Mouse (Mus musculus) fibroblast of lung, adult 2 months (primary cell): ENCODE measurements around the gene Ube4b.

Experiments used
- DNase-seq: peaks from one replicate; pipeline ENCODE4 v3.0.0-alpha.2; 2011; ENCODE audit warnings: low read depth

Ube4b gene

GRCm38 (mm10) chr4:149338137-149338536, 88.4 kb downstream of the Ube4b start:
- DNase-seq, result no peak

GRCm38 (mm10) chr4:149337353-149337752, 89.2 kb downstream of the Ube4b start:
- no peak for DNase-seq

- DNase-seq, result no peak
These were observed 90.2 kb downstream of the Ube4b start for GRCm38 (mm10) chr4:149336302-149336701.

DNA sequence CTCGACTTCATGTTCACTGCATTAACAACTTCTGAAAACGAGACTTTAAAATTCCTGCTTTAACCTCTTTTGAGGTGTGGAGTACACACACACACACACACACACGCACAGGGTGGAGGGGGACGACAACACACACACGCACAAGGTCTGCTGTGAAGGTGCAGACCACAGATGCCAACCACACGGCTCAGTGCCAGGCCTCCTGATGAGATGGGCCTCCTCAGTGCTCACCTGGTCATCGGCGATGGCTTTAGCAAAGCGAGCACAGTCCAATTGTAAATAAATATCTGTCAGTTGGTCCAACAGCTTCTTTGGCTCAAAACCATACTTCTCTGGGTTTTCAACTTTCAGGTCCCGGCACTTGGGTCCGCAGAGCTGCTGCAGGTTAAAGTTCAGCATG, 91.7 kb downstream of the Ube4b start:
- DNase-seq, result no peak

- no peak for DNase-seq
These were observed 93.8 kb downstream of the Ube4b start for GRCm38 (mm10) chr4:149332726-149333125.

DNA sequence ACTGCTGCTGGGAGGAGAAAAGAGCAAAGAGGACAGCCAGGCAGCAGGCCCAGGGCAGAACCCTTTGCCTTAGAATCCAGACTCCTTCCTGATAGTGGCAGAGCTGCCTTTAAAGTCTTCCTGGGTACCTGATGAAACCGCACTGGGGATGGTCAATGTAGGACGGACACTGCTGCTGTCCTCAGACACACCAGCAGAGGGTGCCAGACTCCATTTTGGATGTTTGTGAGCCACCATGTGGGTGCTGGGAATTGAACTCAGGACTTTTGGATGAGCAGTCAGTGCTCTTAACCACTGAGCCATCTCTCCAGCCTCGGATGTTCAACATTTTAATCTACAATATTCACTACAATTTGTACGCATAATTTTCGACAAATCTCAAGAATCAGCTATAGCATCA, 96.1 kb downstream of the Ube4b start:
- DNase-seq, result no peak

GRCm38 (mm10) chr4:149328735-149329134, 97.8 kb downstream of the Ube4b start:
- no peak for DNase-seq

DNA sequence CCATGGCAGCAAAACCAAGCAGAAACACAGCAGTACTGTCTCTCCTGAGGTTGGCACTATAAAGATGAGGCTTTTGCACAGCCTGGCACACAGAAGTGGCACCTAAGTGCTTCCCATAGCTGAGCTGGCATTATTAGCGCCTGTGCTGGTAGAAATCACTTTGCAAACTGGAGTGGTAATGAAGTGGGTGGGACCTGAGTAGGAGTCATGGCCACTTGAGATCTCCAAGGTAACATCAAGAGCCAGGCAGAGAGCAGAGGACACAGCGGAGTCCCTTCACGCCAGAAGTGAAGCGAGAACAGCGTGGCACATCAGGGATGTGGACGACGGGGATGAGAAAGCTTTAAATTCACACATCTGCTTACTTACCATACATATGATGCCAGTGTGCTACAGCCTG, 99.3 kb downstream of the Ube4b start:
- no peak for DNase-seq

GRCm38 (mm10) chr4:149325411-149326162, 101.0 kb downstream of the Ube4b start:
- peak; percentile 20 for DNase-seq

DNA sequence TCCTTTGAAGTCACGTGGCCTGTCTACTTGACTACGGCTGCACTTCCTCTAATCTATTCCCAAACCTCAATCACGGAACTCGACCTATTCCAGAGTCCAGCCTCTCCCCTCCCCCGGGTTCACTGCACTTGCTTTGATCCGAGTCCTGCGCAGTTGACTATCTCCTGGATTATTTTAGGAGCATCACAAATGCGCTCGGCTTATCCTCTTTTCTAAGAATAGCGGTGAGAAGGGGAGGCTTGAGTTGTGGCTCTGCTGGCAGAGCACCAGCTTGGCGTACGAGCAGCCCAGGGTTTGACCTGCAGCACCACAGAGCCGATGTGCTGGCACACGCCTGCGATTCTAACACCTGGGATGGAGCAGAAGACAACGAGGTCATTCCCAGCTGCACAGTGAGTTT, 102.8 kb downstream of the Ube4b start:
- DNase-seq, result no peak

GRCm38 (mm10) chr4:149322718-149323117, 103.8 kb downstream of the Ube4b start:
- no peak for DNase-seq

GRCm38 (mm10) chr4:149322286-149322685, 104.3 kb downstream of the Ube4b start:
- no peak for DNase-seq

- no peak for DNase-seq
These were observed 107.5 kb downstream of the Ube4b start for GRCm38 (mm10) chr4:149319088-149319487.

DNA sequence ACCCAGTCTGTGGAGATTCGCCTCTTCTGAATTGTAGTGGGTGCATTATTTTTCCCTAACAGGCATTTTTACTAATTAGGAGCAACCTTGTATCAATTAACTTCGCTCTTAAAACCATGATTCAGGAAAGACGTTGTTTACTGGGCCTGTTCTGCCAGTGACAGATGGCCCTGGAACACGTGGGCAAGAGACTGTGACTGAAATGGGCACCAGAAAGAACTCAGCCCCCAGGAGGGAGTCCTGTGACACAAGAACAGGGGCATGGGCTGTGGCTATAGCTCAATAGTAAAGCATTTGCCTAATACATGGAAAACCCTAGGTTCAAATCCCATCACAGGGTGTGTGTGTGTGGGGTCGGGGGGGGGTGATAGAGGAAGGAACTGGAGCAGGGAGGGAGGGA, 109.2 kb downstream of the Ube4b start:
- no peak for DNase-seq

- DNase-seq, result no peak
These were observed 112.2 kb downstream of the Ube4b start for GRCm38 (mm10) chr4:149314275-149314837.

DNA sequence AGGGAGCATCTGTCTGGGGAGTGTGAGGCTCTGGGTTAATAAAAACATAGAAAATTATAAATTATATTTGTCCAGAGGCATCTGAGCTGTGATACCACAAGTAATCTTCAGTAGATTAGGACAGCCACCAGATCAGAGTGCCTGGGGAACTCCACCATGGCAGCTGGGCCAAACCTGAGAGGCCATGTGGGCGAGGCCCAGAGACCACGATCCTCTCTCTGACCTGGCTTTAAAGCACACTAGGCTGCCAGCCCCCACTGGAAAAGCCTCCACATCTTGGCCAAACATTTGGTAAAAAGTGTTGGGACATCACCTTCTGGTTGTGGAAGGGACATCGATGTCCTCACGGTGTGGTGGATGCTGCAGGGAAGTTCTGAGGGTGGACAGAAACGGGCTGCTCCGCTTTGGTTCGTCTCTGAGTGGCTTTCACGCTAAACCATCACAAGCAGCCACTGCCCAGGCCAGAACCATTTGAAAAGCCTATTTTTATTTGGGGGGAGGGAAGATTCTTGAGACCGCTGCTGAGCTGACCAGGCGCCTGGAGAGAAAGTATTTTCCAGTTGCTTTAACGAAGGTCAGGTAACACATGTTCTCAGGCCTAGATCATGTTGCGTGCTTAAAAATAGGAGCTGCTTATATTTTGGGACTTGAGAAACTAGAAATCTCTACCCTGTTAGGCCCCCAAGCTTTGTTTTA, 112.8 kb downstream of the Ube4b start:
- DNase-seq, result no peak

DNA sequence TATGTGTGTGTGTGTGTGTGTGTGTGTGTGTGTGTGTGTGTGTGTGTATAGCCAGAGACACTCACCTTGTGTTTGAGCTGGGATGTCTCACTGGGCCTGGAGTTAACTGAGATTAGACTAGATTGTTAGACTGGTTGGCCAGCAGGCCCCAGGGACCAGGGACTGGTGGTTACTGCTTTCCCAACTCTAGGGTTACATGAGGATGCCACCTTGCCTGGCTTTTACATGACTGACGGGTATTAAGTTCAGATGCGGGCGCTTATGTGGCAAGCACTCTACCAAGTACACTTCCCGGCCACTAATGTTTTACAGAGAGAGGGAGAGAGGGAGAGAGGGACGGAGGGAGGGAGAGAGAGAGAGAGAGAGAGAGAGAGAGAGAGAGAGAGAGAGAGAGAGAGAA, 114.6 kb downstream of the Ube4b start:
- no peak for DNase-seq

DNA sequence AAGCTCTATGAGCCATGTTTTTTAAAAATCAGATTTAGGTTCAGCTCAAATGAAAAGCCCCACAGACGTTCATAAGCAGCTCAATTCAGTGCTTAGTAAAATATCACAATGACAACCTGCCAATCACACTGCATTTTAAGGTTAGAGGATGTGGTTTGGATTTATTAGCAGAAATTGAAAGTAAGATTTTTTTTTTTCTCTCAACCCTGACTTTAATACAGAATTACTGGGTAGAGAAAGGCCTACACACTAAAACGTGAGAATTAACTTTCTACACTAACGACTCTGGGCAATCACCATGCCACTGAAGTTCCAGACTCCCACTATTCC, 118.1 kb downstream of the Ube4b start:
- no peak for DNase-seq

GRCm38 (mm10) chr4:149307596-149308490, 118.7 kb downstream of the Ube4b start, which contains the start of gene Kif1b:
TSS of gene Kif1b (minus strand) at chr4:149307693.
- DNase-seq, result peak; percentile 84

DNA sequence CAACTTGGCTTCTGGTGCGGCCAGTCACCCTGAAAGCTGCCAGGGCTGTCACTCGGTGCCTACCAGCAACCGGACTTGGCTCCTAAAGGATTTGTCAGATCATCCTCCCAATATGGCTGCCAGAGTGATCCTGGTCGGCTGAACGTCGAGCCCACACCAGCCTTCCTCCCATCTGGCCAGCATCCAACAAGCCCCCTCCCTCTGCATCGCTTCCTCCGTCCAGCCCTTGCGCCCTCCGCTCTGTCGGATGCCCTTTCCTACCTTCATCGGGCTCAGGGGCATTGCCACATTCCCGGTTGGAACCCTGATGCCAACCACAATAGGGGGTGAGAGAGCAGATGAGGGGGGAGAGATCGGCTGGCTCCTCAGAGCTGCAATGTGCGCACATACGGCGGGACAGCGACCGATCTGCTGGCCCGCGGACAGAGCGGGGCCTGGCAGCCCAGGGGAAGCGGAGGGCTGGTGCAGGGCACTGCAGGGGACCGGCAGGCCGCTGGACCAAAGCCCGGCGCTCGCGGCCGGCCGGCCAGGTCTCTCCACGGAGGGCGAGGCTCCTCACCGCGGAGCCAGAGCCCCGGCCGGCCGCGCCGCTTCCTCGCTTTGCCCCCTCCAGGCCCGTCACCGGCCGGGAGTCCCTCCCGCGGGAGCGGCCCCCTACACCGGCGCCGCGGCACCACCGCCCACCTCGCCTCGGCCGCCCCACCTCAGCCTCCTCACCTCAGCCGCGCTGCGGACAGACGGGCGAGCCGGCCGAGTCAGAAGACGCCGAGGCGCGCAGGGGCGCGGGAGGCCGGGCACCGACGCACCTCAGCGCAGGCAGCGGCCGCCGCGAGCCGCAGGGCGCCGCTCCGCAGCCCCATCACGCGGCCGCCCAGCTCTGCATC, 119.6 kb downstream of the Ube4b start:
- DNase-seq, result peak; percentile 35
